Mouse (Mus musculus): ENCODE results near the gene Amn1.

Amn1 gene

GRCm38 (mm10) chr6:149107615-149108014 is 80.9 kb downstream of the Amn1 start:
- no peak for DNase-seq (ENCODE audit: low spot score in 2 of 2)

All from heart, adult 9 months (tissue).